Mouse (Mus musculus): Measurements from ENCODE around the gene Lamp5. TPM values are rescaled to one million over a fixed set of nuclear protein-coding genes. Genes with fewer than 3 reads are reported as not detected.

Gene Lamp5
- polyA plus RNA-seq, 1 experiment from 2014 or later, result not detected

- WGBS (ENCODE audit: insufficient replicate concordance), result 7% methylated on average over 19 of the region's 19 CpGs
- Histone ChIP-seq H3K9me3 (ENCODE audit: low read length) (no peaks in the 10 kb centered on the region), H3K9ac (replicated peaks) (no peak overlapping the region), H3K4me2 (ENCODE audit: low read depth, low read length) (no peak overlapping the region), H3K4me1 (ENCODE audit: insufficient read depth) (no peaks in the 10 kb centered on the region), H3K27me3 (ENCODE audit: insufficient read depth, low read length) (peaks cover 30% of the 10 kb centered on the region), H3K36me3 (replicated peaks; ENCODE audit: insufficient read depth, low read length) (no peaks in the 10 kb centered on the region), H3K27ac (ENCODE audit: low read depth) (no peak overlapping the region), H3K4me3 (ENCODE audit: low read depth, low read length) (no peak overlapping the region)
- no peak for DNase-seq
- TF ChIP-seq EP300 (IDR thresholded peaks at IDR 0.05; ENCODE audit: low read depth) (no peak), CTCF (IDR thresholded peaks at IDR 0.05; ENCODE audit: low read depth) (no peak)
- no peak for ATAC-seq
These were observed 5.9 kb downstream of the Lamp5 start for GRCm38 (mm10) chr2:136057861-136058331.

- no peak for TF ChIP-seq CTCF (IDR thresholded peaks at IDR 0.05; ENCODE audit: low read depth)
- H3K9ac ChIP-seq (replicated peaks), result no peak overlapping the region
- H3K27me3 ChIP-seq (ENCODE audit: insufficient read depth, low read length), result peaks cover 30% of the 10 kb centered on the region
- H3K4me1 ChIP-seq (ENCODE audit: insufficient read depth), result no peaks in the 10 kb centered on the region
- no peak for DNase-seq
- H3K9me3 ChIP-seq (ENCODE audit: low read length), result no peaks in the 10 kb centered on the region
- H3K36me3 ChIP-seq (replicated peaks; ENCODE audit: insufficient read depth, low read length), result no peaks in the 10 kb centered on the region
- ATAC-seq, result no peak
- no peak overlapping the region for H3K4me2 ChIP-seq (ENCODE audit: low read depth, low read length)
- no peak overlapping the region for H3K27ac ChIP-seq (ENCODE audit: low read depth)
- 7% methylated on average over 7 of the region's 7 CpGs for WGBS (ENCODE audit: insufficient replicate concordance)
- H3K4me3 ChIP-seq (ENCODE audit: low read depth, low read length), result no peak overlapping the region
These were observed 6.4 kb downstream of the Lamp5 start for GRCm38 (mm10) chr2:136058398-136058797.

GRCm38 (mm10) chr2:136059029-136059669 lies 7.1 kb downstream of the Lamp5 start:
- WGBS (ENCODE audit: insufficient replicate concordance), result 4% methylated on average over 37 of the region's 37 CpGs
- Histone ChIP-seq H3K4me2 (ENCODE audit: low read depth, low read length) (no peak overlapping the region), H3K27me3 (ENCODE audit: insufficient read depth, low read length) (peaks cover 30% of the 10 kb centered on the region), H3K9me3 (ENCODE audit: low read length) (no peaks in the 10 kb centered on the region), H3K9ac (replicated peaks) (no peak overlapping the region), H3K4me1 (ENCODE audit: insufficient read depth) (no peaks in the 10 kb centered on the region), H3K4me3 (ENCODE audit: low read depth, low read length) (no peak overlapping the region), H3K36me3 (replicated peaks; ENCODE audit: insufficient read depth, low read length) (no peaks in the 10 kb centered on the region), H3K27ac (ENCODE audit: low read depth) (no peak overlapping the region)
- TF ChIP-seq EP300 (IDR thresholded peaks at IDR 0.05; ENCODE audit: low read depth) (no peak), CTCF (IDR thresholded peaks at IDR 0.05; ENCODE audit: low read depth) (no peak)
- ATAC-seq, result no peak
- no peak for DNase-seq

GRCm38 (mm10) chr2:136064356-136064755 lies 12.3 kb downstream of the Lamp5 start:
- no peaks in the 10 kb centered on the region for H3K4me1 ChIP-seq (ENCODE audit: insufficient read depth)
- no peak overlapping the region for H3K4me3 ChIP-seq (ENCODE audit: low read depth, low read length)
- H3K27me3 ChIP-seq (ENCODE audit: insufficient read depth, low read length), result peaks cover 8% of the 10 kb centered on the region
- DNase-seq, result no peak
- no peak overlapping the region for H3K27ac ChIP-seq (ENCODE audit: low read depth)
- no peak overlapping the region for H3K4me2 ChIP-seq (ENCODE audit: low read depth, low read length)
- ATAC-seq, result no peak
- H3K36me3 ChIP-seq (replicated peaks; ENCODE audit: insufficient read depth, low read length), result no peaks in the 10 kb centered on the region
- H3K9me3 ChIP-seq (ENCODE audit: low read length), result no peaks in the 10 kb centered on the region
- 96% methylated on average over 1 of the region's 1 CpGs for WGBS (ENCODE audit: insufficient replicate concordance)
- H3K9ac ChIP-seq (replicated peaks), result no peak overlapping the region
- no peak for TF ChIP-seq CTCF (IDR thresholded peaks at IDR 0.05; ENCODE audit: low read depth)
- TF ChIP-seq EP300 (IDR thresholded peaks at IDR 0.05; ENCODE audit: low read depth), result no peak

GRCm38 (mm10) chr2:136095978-136096377 lies 43.9 kb downstream of the Lamp5 start:
- no peak for ATAC-seq

GRCm38 (mm10) chr2:136097143-136097542 lies 45.1 kb downstream of the Lamp5 start:
- DNase-seq, result no peak
- TF ChIP-seq EP300 (IDR thresholded peaks at IDR 0.05; ENCODE audit: low read depth) (no peak), CTCF (IDR thresholded peaks at IDR 0.05; ENCODE audit: low read depth) (no peak)
- Histone ChIP-seq H3K4me3 (ENCODE audit: low read depth, low read length) (no peak overlapping the region), H3K9me3 (ENCODE audit: low read length) (no peaks in the 10 kb centered on the region), H3K27me3 (ENCODE audit: insufficient read depth, low read length) (no peaks in the 10 kb centered on the region), H3K4me2 (ENCODE audit: low read depth, low read length) (no peak overlapping the region), H3K4me1 (ENCODE audit: insufficient read depth) (no peaks in the 10 kb centered on the region), H3K36me3 (replicated peaks; ENCODE audit: insufficient read depth, low read length) (no peaks in the 10 kb centered on the region), H3K27ac (ENCODE audit: low read depth) (no peak overlapping the region), H3K9ac (replicated peaks) (no peak overlapping the region)
- no peak for ATAC-seq
- 70% methylated on average over 3 of the region's 3 CpGs for WGBS (ENCODE audit: insufficient replicate concordance)

More at GRCm38 (mm10) chr2:136095978-136096377, 43.9 kb downstream of the Lamp5 start:
- Histone ChIP-seq H3K36me3 (replicated peaks; ENCODE audit: insufficient read depth, low read length) (no peaks in the 10 kb centered on the region), H3K9ac (replicated peaks) (no peak overlapping the region), H3K9me3 (ENCODE audit: low read length) (no peaks in the 10 kb centered on the region), H3K4me3 (ENCODE audit: low read depth, low read length) (no peak overlapping the region), H3K4me1 (ENCODE audit: insufficient read depth) (no peaks in the 10 kb centered on the region), H3K27me3 (ENCODE audit: insufficient read depth, low read length) (no peaks in the 10 kb centered on the region), H3K4me2 (ENCODE audit: low read depth, low read length) (no peak overlapping the region), H3K27ac (ENCODE audit: low read depth) (no peak overlapping the region)
- 43% methylated on average over 2 of the region's 2 CpGs for WGBS (ENCODE audit: insufficient replicate concordance)
- DNase-seq, result no peak
- TF ChIP-seq EP300 (IDR thresholded peaks at IDR 0.05; ENCODE audit: low read depth) (no peak), CTCF (IDR thresholded peaks at IDR 0.05; ENCODE audit: low read depth) (no peak)
